Mouse (Mus musculus) erythroblast, embryonic 14.5 days (primary cell): ENCODE results near the gene Fam81a. TPM values are rescaled to one million over a fixed set of nuclear protein-coding genes. Genes with fewer than 3 reads are reported as not detected.

Source experiments
- H3K27me3 ChIP-seq: 2 replicates; pipeline ENCODE4 v1.6.1; 2012; ENCODE audit warnings: inconsistent platforms; ENCODE audit not compliant: control insufficient read depth
- H3K36me3 ChIP-seq: 2 replicates; pipeline ENCODE4 v1.6.1; 2012; ENCODE audit warnings: mild to moderate bottlenecking, inconsistent platforms; ENCODE audit not compliant: control insufficient read depth
- H3K4me1 ChIP-seq: 2 replicates; pipeline ENCODE4 v1.6.1; 2012; ENCODE audit warnings: inconsistent platforms; ENCODE audit not compliant: control insufficient read depth
- H3K4me3 ChIP-seq: replicated peaks from 2 replicates; pipeline ENCODE3; 2012; ENCODE audit warnings: moderate library complexity, mild to moderate bottlenecking, inconsistent platforms
- H3K9me3 ChIP-seq: 2 replicates; pipeline ENCODE4 v1.6.1; 2012; ENCODE audit warnings: low read length, inconsistent platforms, mixed read lengths; ENCODE audit not compliant: control insufficient read depth
- GATA1 ChIP-seq: IDR thresholded peaks from 2 replicates; pipeline ENCODE4 v1.6.1; 2012; ENCODE audit warnings: low read length, inconsistent platforms, mixed read lengths
- TAL1 ChIP-seq: IDR thresholded peaks from 3 replicates; pipeline ENCODE4 v1.6.1; 2012; ENCODE audit warnings: low read length, inconsistent platforms, mixed read lengths
- polyA plus RNA-seq: library from polyadenylated mRNA; stranded (reverse); fragments of >175 nt; gene quantifications from 2 replicates; pipeline ENCODE4 v1.2.3, GENCODE M21; 2012

Fam81a gene
- polyA plus RNA-seq, 1 experiment, result not detected

DNA sequence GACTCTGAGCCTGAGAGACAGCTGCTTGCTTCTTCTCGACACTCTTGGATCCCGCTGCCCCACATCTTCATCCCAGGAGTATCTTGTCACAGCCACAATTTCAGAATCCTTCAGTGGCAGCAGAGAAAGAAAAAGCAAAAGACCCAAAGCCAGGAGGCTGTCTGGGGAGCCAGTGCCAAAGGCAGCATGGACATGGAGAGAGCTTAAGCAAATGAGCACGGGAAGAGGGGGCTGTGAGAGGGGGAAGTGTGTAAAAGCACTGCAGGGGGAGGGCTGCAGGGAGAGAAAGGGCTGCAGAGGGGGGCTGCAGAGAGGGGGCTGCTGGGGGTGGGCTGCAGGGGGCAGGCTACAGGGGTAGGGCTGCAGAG, 93.0 kb downstream of the Fam81a start:
- no peak for TF ChIP-seq TAL1
- no peak for TF ChIP-seq GATA1
- Histone ChIP-seq H3K27me3 (no peaks in the 10 kb centered on the region), H3K4me1 (peaks cover 30% of the 10 kb centered on the region), H3K9me3 (no peaks in the 10 kb centered on the region), H3K36me3 (no peaks in the 10 kb centered on the region), H3K4me3 (no peak overlapping the region)

DNA sequence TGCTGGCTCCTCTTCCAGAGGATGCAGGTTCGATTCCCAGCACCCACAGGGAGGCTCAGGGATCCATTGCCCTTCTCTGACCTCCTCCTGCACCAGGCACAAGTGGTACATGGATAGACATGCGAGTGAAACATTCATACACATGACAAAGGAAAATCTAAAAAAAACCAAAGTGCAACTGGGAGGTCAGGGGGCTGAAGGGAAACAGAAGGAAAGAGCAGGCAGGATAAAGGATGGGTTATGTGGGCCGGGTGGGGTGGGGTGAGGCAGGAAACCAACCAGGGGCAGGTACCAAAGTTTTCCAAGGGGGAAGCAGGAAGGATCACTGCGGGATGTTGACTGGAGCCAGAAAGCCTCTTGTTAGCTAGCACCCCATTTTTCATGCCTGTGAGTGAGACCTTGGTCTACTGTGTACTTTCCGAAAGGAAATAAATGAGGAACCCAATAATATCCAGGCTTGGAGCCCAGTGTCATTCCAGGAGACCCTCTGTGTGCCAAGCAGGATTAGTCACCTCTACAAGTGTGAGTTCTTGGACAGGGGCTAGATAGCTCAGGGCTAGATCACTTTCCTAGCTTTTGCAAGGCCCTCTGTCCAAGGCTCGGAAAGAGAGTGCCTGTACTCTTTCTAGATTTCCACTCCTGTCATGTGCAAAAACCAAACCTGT, 93.5 kb downstream of the Fam81a start:
- H3K4me3 ChIP-seq, result no peak overlapping the region
- H3K27me3 ChIP-seq, result no peaks in the 10 kb centered on the region
- H3K36me3 ChIP-seq, result no peaks in the 10 kb centered on the region
- H3K4me1 ChIP-seq, result peaks cover 35% of the 10 kb centered on the region
- TF ChIP-seq TAL1, result no peak
- no peak for TF ChIP-seq GATA1
- no peaks in the 10 kb centered on the region for H3K9me3 ChIP-seq

DNA sequence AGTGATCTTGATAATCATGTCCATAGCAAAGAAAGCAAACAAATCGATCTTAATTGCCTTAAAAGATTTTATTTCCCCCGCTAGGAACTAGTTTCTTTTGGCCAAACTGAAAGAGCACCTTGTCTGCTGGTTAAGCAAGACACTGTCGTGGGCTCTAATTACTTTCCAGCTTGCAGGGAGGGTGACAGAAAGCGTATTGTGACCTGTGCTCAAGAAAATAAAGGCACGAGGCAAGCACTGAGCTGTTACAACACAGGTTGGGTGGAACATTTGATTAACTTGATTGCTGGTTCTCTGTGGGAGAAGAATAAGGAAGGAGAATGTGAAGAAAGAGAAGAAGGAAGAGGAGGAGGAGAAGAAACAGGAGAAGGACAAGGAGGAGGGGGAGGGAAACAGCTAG, 94.1 kb downstream of the Fam81a start:
- Histone ChIP-seq H3K36me3 (no peaks in the 10 kb centered on the region), H3K4me3 (no peak overlapping the region), H3K4me1 (peaks cover 40% of the 10 kb centered on the region), H3K27me3 (no peaks in the 10 kb centered on the region), H3K9me3 (no peaks in the 10 kb centered on the region)
- TF ChIP-seq GATA1 (no peak), TAL1 (no peak)

DNA sequence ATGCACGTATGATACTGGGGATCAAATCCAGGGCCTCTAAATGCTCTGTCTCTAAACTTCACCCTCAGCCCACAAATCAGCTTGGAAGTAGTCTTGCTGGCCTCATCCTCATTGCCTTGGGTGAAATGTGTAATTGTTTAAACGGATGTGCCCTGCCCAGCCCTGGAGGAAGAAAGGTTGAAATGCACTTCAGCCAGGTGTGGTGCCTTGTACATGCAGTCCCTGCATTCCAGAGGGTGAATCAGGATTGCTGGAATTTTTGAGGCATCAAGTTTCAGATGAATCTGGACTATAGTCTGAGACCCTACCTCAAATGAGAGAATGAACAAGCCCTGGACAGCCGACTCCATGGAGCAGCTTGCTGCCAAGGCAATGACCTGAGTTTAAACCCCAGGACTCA, 94.5 kb downstream of the Fam81a start:
- no peak for TF ChIP-seq GATA1
- no peak for TF ChIP-seq TAL1

DNA sequence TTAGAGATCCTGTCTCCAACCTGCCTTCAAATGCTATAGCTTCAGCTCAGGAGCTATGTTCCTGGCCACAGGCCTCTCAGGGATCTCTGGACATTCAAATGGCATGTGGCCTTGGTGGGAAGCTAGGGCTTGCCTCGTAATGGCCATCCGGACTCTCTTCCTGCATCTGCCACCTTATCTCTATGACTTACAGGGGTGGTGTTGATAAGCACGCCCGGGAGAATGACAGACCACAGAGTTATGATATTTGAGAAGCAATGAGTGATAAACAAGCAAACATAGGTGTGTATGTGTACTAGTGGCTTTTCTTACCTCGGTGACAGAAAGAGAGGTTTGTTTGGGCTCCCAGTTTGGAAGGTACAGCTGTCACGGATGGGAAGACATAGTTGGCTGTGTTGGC, 96.1 kb downstream of the Fam81a start:
- Histone ChIP-seq H3K27me3 (no peaks in the 10 kb centered on the region), H3K4me1 (peaks cover 49% of the 10 kb centered on the region), H3K36me3 (no peaks in the 10 kb centered on the region), H3K4me3 (no peak overlapping the region), H3K9me3 (no peaks in the 10 kb centered on the region)
- TF ChIP-seq GATA1 (peak; percentile 24; the same call in 1 of the 2 replicates), TAL1 (no peak)

More for the DNA sequence above, 94.5 kb downstream of the Fam81a start:
- Histone ChIP-seq H3K36me3 (no peaks in the 10 kb centered on the region), H3K27me3 (no peaks in the 10 kb centered on the region), H3K9me3 (no peaks in the 10 kb centered on the region), H3K4me1 (peaks cover 43% of the 10 kb centered on the region), H3K4me3 (no peak overlapping the region)

DNA sequence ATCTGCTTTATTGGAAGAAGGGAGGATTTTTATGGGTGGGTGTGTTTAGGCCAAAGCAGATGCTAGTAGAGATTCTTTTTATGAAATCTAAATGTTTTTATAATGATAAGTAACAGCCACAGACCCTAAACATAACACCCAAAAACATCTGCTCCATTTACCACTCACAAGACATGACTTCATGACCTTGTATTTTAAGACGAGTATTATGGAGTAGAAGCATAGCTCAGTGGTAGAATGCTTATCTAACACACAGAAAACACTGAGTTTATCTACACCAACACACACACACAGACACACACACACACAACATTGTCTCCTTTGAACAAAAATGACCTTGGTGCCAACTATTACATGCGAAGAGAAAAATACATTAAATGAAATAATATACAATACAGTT, 97.5 kb downstream of the Fam81a start:
- TF ChIP-seq TAL1 (no peak), GATA1 (no peak)
- Histone ChIP-seq H3K36me3 (no peaks in the 10 kb centered on the region), H3K27me3 (no peaks in the 10 kb centered on the region), H3K9me3 (no peaks in the 10 kb centered on the region), H3K4me3 (no peak overlapping the region), H3K4me1 (peaks cover 49% of the 10 kb centered on the region)

DNA sequence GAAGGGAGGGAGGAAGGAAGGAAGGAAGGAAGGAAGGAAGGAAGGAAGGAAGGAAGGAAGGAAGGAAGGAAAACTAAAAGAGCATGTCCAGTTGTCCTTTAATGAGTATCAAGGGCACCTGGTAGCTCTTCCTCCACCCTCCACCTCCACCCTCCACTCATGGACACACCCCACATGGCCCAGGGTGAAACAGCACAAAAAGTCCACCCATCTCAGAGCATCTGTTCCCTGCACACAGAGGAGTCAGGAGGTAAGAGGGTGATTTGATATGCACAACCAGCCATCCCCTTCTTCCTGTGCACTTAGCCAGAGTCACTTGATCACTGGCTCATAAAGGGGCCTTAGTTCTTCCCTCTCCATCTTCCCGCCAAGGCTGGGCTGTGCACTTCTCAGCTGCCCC, 99.4 kb downstream of the Fam81a start:
- TF ChIP-seq GATA1 (no peak), TAL1 (no peak)
- peaks cover 49% of the 10 kb centered on the region for H3K4me1 ChIP-seq
- no peaks in the 10 kb centered on the region for H3K36me3 ChIP-seq
- peaks cover 2% of the 10 kb centered on the region; the same call in 1 of the 2 replicates for H3K9me3 ChIP-seq
- no peak overlapping the region for H3K4me3 ChIP-seq
- no peaks in the 10 kb centered on the region for H3K27me3 ChIP-seq

DNA sequence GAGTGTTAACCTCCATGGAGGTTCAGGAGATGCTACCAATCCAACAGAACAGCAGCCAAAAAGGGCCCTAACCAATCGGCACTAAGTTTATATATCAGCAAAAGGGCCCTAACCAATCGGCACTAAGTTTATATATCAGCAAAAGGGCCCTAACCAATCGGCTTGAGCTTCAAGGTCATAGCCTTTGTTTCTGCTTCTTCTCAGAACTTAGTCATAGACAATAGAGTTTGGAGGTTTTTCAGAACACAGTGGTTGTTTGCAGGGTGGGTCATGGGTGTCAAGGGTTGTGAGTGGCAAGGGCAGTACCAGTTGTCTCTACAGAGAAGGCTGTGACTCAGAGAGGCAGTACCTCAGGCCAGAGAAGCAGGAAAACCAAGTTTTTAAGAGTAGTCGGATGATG, 100.2 kb downstream of the Fam81a start:
- Histone ChIP-seq H3K27me3 (0 out of 2 replicates have a peak, but pooled peaks cover 3% of the 10 kb centered on the region), H3K36me3 (no peaks in the 10 kb centered on the region), H3K4me3 (no peak overlapping the region), H3K9me3 (peaks cover 2% of the 10 kb centered on the region; the same call in 1 of the 2 replicates), H3K4me1 (peaks cover 44% of the 10 kb centered on the region)
- TF ChIP-seq GATA1 (no peak), TAL1 (no peak)

DNA sequence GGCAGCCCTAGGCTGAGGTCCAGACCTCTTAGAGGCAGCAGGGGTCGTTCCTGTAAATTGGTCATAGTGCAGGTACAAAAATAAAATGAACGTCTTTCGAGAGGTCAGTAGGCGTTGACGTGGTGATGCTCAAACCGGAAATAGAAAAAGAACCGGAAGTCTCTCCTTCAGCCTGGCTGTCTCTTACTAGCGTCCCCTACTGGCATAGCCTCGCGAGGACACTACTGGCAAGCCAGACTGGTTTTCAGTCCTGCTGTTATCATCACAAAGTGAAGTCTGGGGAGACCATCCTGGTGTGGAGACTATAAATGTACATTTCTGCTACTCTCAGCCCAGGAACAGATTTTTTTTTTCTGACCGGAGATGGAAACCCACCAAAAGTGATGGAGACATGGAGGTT, 101.8 kb downstream of the Fam81a start:
- TF ChIP-seq GATA1, result no peak
- TF ChIP-seq TAL1, result no peak
- peaks cover 30% of the 10 kb centered on the region for H3K4me1 ChIP-seq

More for the DNA sequence above, 101.8 kb downstream of the Fam81a start:
- Histone ChIP-seq H3K36me3 (no peaks in the 10 kb centered on the region), H3K9me3 (peaks cover 2% of the 10 kb centered on the region; the same call in 1 of the 2 replicates), H3K27me3 (peaks cover 9% of the 10 kb centered on the region), H3K4me3 (no peak overlapping the region)
